Mouse (Mus musculus): ENCODE data around the gene Rhbg.

Gene Rhbg

GRCm38 (mm10) chr3:88227976-88228375 is 26.5 kb downstream of the Rhbg start:
- DNase-seq: no peak

- no peak for DNase-seq
Measured at GRCm38 (mm10) chr3:88227260-88227659, 27.2 kb downstream of the Rhbg start.

GRCm38 (mm10) chr3:88226101-88226845 is 28.2 kb downstream of the Rhbg start:
- DNase-seq: no peak

GRCm38 (mm10) chr3:88224929-88225328 is 29.6 kb downstream of the Rhbg start:
- no peak for DNase-seq

- no peak for DNase-seq
Measured at GRCm38 (mm10) chr3:88222446-88222845, 32.1 kb downstream of the Rhbg start.

GRCm38 (mm10) chr3:88221519-88222390 is 32.8 kb downstream of the Rhbg start:
- DNase-seq: no peak

- DNase-seq: peak; percentile 33
Measured at GRCm38 (mm10) chr3:88220842-88221241, 33.7 kb downstream of the Rhbg start.

GRCm38 (mm10) chr3:88219940-88220339 is 34.6 kb downstream of the Rhbg start:
- no peak for DNase-seq

- no peak for DNase-seq
Measured at GRCm38 (mm10) chr3:88217679-88218078, 36.8 kb downstream of the Rhbg start.

GRCm38 (mm10) chr3:88216534-88217326 is 37.8 kb downstream of the Rhbg start:
- no peak for DNase-seq

GRCm38 (mm10) chr3:88216116-88216515 is 38.4 kb downstream of the Rhbg start:
- no peak for DNase-seq

GRCm38 (mm10) chr3:88215553-88216004 is 38.9 kb downstream of the Rhbg start:
- DNase-seq: no peak

GRCm38 (mm10) chr3:88214971-88215552 is 39.4 kb downstream of the Rhbg start:
- DNase-seq: no peak

GRCm38 (mm10) chr3:88214197-88214938 is 40.1 kb downstream of the Rhbg start:
- DNase-seq: no peak

- no peak for DNase-seq
Measured at GRCm38 (mm10) chr3:88213019-88213418, 41.5 kb downstream of the Rhbg start.

GRCm38 (mm10) chr3:88212356-88212755 is 42.2 kb downstream of the Rhbg start:
- no peak for DNase-seq

- DNase-seq: no peak
Measured at GRCm38 (mm10) chr3:88210918-88211317, 43.6 kb downstream of the Rhbg start.

- DNase-seq: no peak
Measured at GRCm38 (mm10) chr3:88210121-88210520, 44.4 kb downstream of the Rhbg start.

GRCm38 (mm10) chr3:88209306-88209705 is 45.2 kb downstream of the Rhbg start:
- no peak for DNase-seq

GRCm38 (mm10) chr3:88208226-88208720 is 46.2 kb downstream of the Rhbg start:
- no peak for DNase-seq

GRCm38 (mm10) chr3:88207451-88208100 is 46.9 kb downstream of the Rhbg start:
- no peak for DNase-seq

Measured in kidney, adult 11 months (tissue).